Mouse (Mus musculus) ES-E14 (cell line): Measurements from ENCODE around the gene Zbtb20.

Experiments
- CHD2 ChIP-seq: IDR thresholded peaks from 2 replicates; pipeline ENCODE4 v1.6.1; 2014; ENCODE audit warnings: mild to moderate bottlenecking, low read depth, low read length, inconsistent platforms
- HCFC1 ChIP-seq: IDR thresholded peaks from 2 replicates; pipeline ENCODE4 v1.6.1; 2012; ENCODE audit warnings: low read length, inconsistent platforms, borderline replicate concordance; ENCODE audit not compliant: insufficient read depth
- MAFK ChIP-seq: IDR thresholded peaks from 2 replicates; pipeline ENCODE4 v1.6.1; 2014; ENCODE audit warnings: mild to moderate bottlenecking, low read depth, low read length, inconsistent platforms; ENCODE audit not compliant: insufficient read depth
- ZC3H11A ChIP-seq: IDR thresholded peaks from 2 replicates; pipeline ENCODE4 v1.6.1; 2012; ENCODE audit warnings: low read depth, mild to moderate bottlenecking, inconsistent platforms, low read length, borderline replicate concordance
- ZNF384 ChIP-seq: IDR thresholded peaks from 2 replicates; pipeline ENCODE4 v1.6.1; 2012; ENCODE audit warnings: low read depth, low read length, inconsistent platforms

DNA sequence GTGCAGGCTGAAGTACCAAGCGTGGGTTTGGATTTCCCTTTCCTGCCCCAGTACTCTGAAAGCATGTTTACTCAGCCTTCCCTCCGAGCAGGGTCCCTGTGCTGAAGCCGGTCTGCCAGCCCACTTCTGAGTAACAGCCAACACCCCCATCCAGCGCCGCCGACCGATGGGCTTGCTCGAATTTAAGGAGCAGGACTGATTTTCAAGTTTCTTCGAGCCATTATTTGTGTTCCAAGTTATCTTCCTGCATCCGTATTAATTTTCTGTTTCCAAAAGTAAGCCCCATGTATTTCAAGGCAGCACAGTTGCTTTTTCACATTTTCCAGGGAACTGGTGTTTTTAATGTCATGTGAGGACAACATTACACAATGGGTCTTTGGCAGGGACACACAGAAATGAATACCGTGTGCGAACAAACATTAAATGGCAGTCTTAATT, 664.0 kb downstream of the Zbtb20 start:
- TF ChIP-seq ZC3H11A (no peak), CHD2 (no peak), HCFC1 (no peak), MAFK (no peak), ZNF384 (no peak)
